Comparison of ENCODE assay signal across 8 mouse cellular contexts in the genomic region with DNA sequence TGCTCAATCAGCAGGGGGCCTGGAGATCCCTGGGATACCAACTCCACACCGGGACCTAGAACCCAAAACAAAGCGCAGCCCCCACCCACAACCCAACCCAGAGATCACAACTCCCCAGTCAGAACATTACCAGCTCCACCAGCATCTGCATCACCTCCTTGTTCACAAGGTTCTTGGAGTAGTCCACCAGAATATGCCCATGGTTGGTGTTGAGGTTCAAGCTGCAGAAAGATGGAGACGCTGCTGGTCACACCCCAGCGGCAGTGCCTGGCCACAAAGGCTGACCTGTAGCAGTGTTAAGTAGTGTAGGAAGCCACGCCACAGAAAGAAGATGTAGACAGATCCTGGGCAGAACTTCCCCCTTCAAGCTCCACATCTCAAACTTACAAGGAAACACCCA. TPM values are rescaled to one million over a fixed set of nuclear protein-coding genes. Genes with fewer than 3 reads are reported as not detected.
A peak's percentile ranks its signal among the peaks of the same experiment; 100 is the strongest.
DNase-seq lines count a peak whose midpoint lies in the region; ATAC-seq and TF ChIP-seq lines count a peak whose summit lies in the region.

No protein-coding gene starts in this region.

- peak overlapping the region; percentile 98 for H3K4me2 ChIP-seq in liver, embryonic 11.5 days
- peak overlapping the region; percentile 80 for H3K4me2 ChIP-seq in stomach, embryonic 15.5 days

- no peaks in the 10 kb centered on the region for H3K27me3 ChIP-seq in spleen, adult 2 months (ENCODE audit: control insufficient read depth, insufficient read depth, low read length)
- no peaks in the 10 kb centered on the region for H3K27me3 ChIP-seq in liver, embryonic 11.5 days (replicated peaks; ENCODE audit: control insufficient read depth, insufficient read depth, low read length)
- H3K27me3 ChIP-seq in stomach, embryonic 15.5 days (replicated peaks): no peaks in the 10 kb centered on the region

- no peak for TF ChIP-seq CTCF in spleen, adult 2 months (IDR thresholded peaks at IDR 0.05; ENCODE audit: extremely low read depth, insufficient read depth, insufficient read length, insufficient replicate concordance)

- no peak overlapping the region for H3K27ac ChIP-seq in spleen, adult 2 months (ENCODE audit: insufficient read depth, low read length)
- peak overlapping the region; percentile 63; the same call in 1 of the 2 replicates for H3K27ac ChIP-seq in liver, embryonic 11.5 days (ENCODE audit: low read depth, low read length)
- H3K27ac ChIP-seq in stomach, embryonic 15.5 days: peak overlapping the region; percentile 91

- no peak for TF ChIP-seq POLR2A in spleen, adult 2 months (IDR thresholded peaks at IDR 0.05; ENCODE audit: low read depth, low read length)

- WGBS in spleen, adult 2 months: 22% methylated on average over 5 of the region's 5 CpGs
- WGBS in liver, embryonic 11.5 days: 23% methylated on average over 5 of the region's 5 CpGs
- WGBS in stomach, embryonic 15.5 days: 19% methylated on average over 5 of the region's 5 CpGs

- ATAC-seq in liver, embryonic 11.5 days (replicated peaks; ENCODE audit: low FRiP score): no peak
- no peak for ATAC-seq in stomach, embryonic 15.5 days (ENCODE audit: insufficient read depth, low FRiP score, low read depth)

- H3K4me3 ChIP-seq in spleen, adult 2 months (ENCODE audit: extremely low read depth, insufficient read depth, insufficient read length): peak overlapping the region; percentile 79
- peak overlapping the region; percentile 66 for H3K4me3 ChIP-seq in liver, embryonic 11.5 days (ENCODE audit: low read depth, low read length)
- H3K4me3 ChIP-seq in stomach, embryonic 15.5 days (replicated peaks): peak overlapping the region; percentile 81

- peak overlapping the region; percentile 79 for H3K9ac ChIP-seq in liver, embryonic 11.5 days (ENCODE audit: low read depth, low read length)
- peak overlapping the region; percentile 74 for H3K9ac ChIP-seq in stomach, embryonic 15.5 days

- H3K4me1 ChIP-seq in spleen, adult 2 months (ENCODE audit: control insufficient read depth, insufficient read depth, insufficient read length): peaks cover 10% of the 10 kb centered on the region; the same call in 1 of the 2 replicates
- H3K4me1 ChIP-seq in liver, embryonic 11.5 days (replicated peaks; ENCODE audit: control insufficient read depth, insufficient read depth, low read length): peaks cover 40% of the 10 kb centered on the region
- peaks cover 31% of the 10 kb centered on the region for H3K4me1 ChIP-seq in stomach, embryonic 15.5 days

- H3K9me3 ChIP-seq in liver, embryonic 11.5 days (ENCODE audit: control insufficient read depth, low read length): no peaks in the 10 kb centered on the region
- no peaks in the 10 kb centered on the region for H3K9me3 ChIP-seq in stomach, embryonic 15.5 days

- peak; percentile 67 for DNase-seq in cerebellum, adult 9-10 months
- no peak for DNase-seq in cerebellum, adult 18-20 months
- no peak for DNase-seq in spleen, adult 2 months (ENCODE audit: low read depth in 1 of 2, low spot score in 2 of 2)
- DNase-seq in spleen, postnatal 36 days (ENCODE audit: low spot score in 2 of 2): no peak
- DNase-seq in liver, embryonic 11.5 days (ENCODE audit: low spot score): no peak
- no peak for DNase-seq in thymus, adult 18-20 months
- no peak for DNase-seq in adrenal gland, postnatal 10 days

- H3K36me3 ChIP-seq in spleen, adult 2 months (ENCODE audit: control insufficient read depth, insufficient read depth, low read length): peaks cover 18% of the 10 kb centered on the region
- H3K36me3 ChIP-seq in liver, embryonic 11.5 days (ENCODE audit: control insufficient read depth, insufficient read depth, low read length): peaks cover 39% of the 10 kb centered on the region
- H3K36me3 ChIP-seq in stomach, embryonic 15.5 days: peaks cover 33% of the 10 kb centered on the region; the same call in 1 of the 2 replicates

RNA-seq across cellular contexts. Expression of a gene that starts 1.0 kb away (rescaled TPM):
- 116 and 161 TPM in 2 replicates for polyA plus RNA-seq in spleen, adult 2 months (2012; rRNA removed)
- polyA plus RNA-seq in liver, embryonic 11.5 days (2014; fragmentation: Nextera tagmentation; extraction: Ambion mirVana): 489 and 511 TPM in 2 replicates
- polyA plus RNA-seq in stomach, embryonic 15.5 days (2015; fragmentation: Nextera tagmentation; extraction: Ambion mirVana): 288 and 338 TPM in 2 replicates
- 100 to 1,000 TPM; 373 to 446 TPM for total RNA-seq in adrenal gland, postnatal 10 days (2021)

RNA-seq across cellular contexts. Expression of a gene that starts 21.7 kb away (rescaled TPM):
- polyA plus RNA-seq in spleen, adult 2 months (2012; rRNA removed): not detected in 2 replicates
- polyA plus RNA-seq in liver, embryonic 11.5 days (2014; fragmentation: Nextera tagmentation; extraction: Ambion mirVana): not detected in 2 replicates
- not detected in 2 replicates for polyA plus RNA-seq in stomach, embryonic 15.5 days (2015; fragmentation: Nextera tagmentation; extraction: Ambion mirVana)
- not detected for total RNA-seq in adrenal gland, postnatal 10 days (2021)

RNA-seq across cellular contexts. Expression of a gene that starts 32.7 kb away (rescaled TPM):
- polyA plus RNA-seq in spleen, adult 2 months (2012; rRNA removed): 20.2 and 25.7 TPM in 2 replicates
- polyA plus RNA-seq in liver, embryonic 11.5 days (2014; fragmentation: Nextera tagmentation; extraction: Ambion mirVana): 56.2 and 62.8 TPM in 2 replicates
- polyA plus RNA-seq in stomach, embryonic 15.5 days (2015; fragmentation: Nextera tagmentation; extraction: Ambion mirVana): 54.4 and 65.0 TPM in 2 replicates
- 10 to 100 TPM; 23.2 TPM for total RNA-seq in adrenal gland, postnatal 10 days (2021)

RNA-seq across cellular contexts. Expression of a gene that starts 59.8 kb away (rescaled TPM):
- polyA plus RNA-seq in spleen, adult 2 months (2012; rRNA removed): 24.7 and 29.6 TPM in 2 replicates
- polyA plus RNA-seq in liver, embryonic 11.5 days (2014; fragmentation: Nextera tagmentation; extraction: Ambion mirVana): 226 and 253 TPM in 2 replicates
- 175 and 181 TPM in 2 replicates for polyA plus RNA-seq in stomach, embryonic 15.5 days (2015; fragmentation: Nextera tagmentation; extraction: Ambion mirVana)
- 10 to 100 TPM; 77.6 to 77.7 TPM for total RNA-seq in adrenal gland, postnatal 10 days (2021)
